Mouse (Mus musculus) midbrain, embryonic 10.5 days (tissue): ENCODE data around the gene Furin. TPM values are rescaled to one million over a fixed set of nuclear protein-coding genes. Genes with fewer than 3 reads are reported as not detected.

Experiments
- DNase-seq: peaks from one replicate; pipeline ENCODE4 v3.0.0-alpha.2; 2017; ENCODE audit warnings: low spot score
- H3K27ac ChIP-seq: fragments of 300-500 bp; sonication (generic); replicated peaks from 2 replicates; pipeline ENCODE4 v1.5.1; 2016; ENCODE audit warnings: mild to moderate bottlenecking
- H3K27me3 ChIP-seq: fragments of 300-500 bp; sonication (generic); 2 replicates; pipeline ENCODE4 v1.6.1; 2016; ENCODE audit warnings: low read depth, mild to moderate bottlenecking; ENCODE audit not compliant: poor library complexity, severe bottlenecking
- H3K36me3 ChIP-seq: fragments of 300-500 bp; sonication (generic); 2 replicates; pipeline ENCODE4 v1.6.1; 2016; ENCODE audit warnings: mild to moderate bottlenecking, moderate library complexity
- H3K4me1 ChIP-seq: fragments of 300-500 bp; sonication (generic); 2 replicates; pipeline ENCODE4 v1.6.1; 2016
- H3K4me3 ChIP-seq: fragments of 300-500 bp; sonication (generic); 2 replicates; pipeline ENCODE4 v1.5.1; 2016; ENCODE audit warnings: mild to moderate bottlenecking, moderate library complexity
- H3K9me3 ChIP-seq: fragments of 300-500 bp; sonication (generic); replicated peaks from 2 replicates; pipeline ENCODE4 v1.6.1; 2016; ENCODE audit warnings: mild to moderate bottlenecking
- WGBS: fragments of 180-500 bp; shearing (Covaris S2); methylation state at CpG from one replicate; pipeline ENCODE4 v1.1.7; 2016; 5-methylcytosine and 5-hydroxymethylcytosine counted together
- polyA plus RNA-seq: library from polyadenylated mRNA; unstranded; fragments of >200 nt; fragmentation: Nextera tagmentation; extraction: Ambion mirVana; gene quantifications from 2 replicates; pipeline ENCODE4 v1.2.1, GENCODE M21; 2016

Furin gene
- polyA plus RNA-seq, 1 experiment from 2014 or later: 3.0 TPM

- no peaks in the 10 kb centered on the region for H3K27me3 ChIP-seq
- 93% methylated on average over 6 of the region's 6 CpGs for WGBS
- H3K9me3 ChIP-seq: no peaks in the 10 kb centered on the region
- H3K4me3 ChIP-seq: no peak overlapping the region
- H3K36me3 ChIP-seq: no peaks in the 10 kb centered on the region
- peaks cover 7% of the 10 kb centered on the region for H3K4me1 ChIP-seq
- DNase-seq: no peak
- H3K27ac ChIP-seq: no peak overlapping the region
Measured at GRCm38 (mm10) chr7:80421576-80421975, 16.3 kb upstream of the Furin start.

DNA sequence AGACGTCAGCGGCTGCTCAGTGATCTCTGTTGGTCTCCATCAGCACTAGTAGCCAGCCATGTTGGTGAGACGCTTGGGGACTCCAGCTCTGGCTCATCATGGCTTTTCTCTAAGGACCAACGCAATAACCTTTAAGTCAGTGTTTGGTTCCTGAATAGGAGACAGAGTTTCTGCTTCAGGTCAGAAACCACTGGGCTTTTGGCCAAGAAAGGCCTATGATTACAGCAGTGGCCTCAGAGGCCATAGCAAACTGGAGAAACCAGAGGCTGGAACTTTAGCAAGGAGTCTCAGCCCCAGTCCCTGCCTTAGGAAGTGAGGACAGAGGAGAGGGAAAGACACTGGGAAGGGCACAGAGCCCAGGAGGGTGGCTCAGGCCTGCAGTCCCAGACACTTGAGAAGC, 15.3 kb upstream of the Furin start:
- H3K4me3 ChIP-seq: no peak overlapping the region
- H3K27me3 ChIP-seq: no peaks in the 10 kb centered on the region
- H3K4me1 ChIP-seq: peaks cover 7% of the 10 kb centered on the region
- H3K36me3 ChIP-seq: no peaks in the 10 kb centered on the region
- no peaks in the 10 kb centered on the region for H3K9me3 ChIP-seq
- WGBS: 87% methylated on average over 4 of the region's 4 CpGs
- H3K27ac ChIP-seq: no peak overlapping the region
- no peak for DNase-seq

GRCm38 (mm10) chr7:80419278-80419677, 14.0 kb upstream of the Furin start:
- DNase-seq: no peak
- 71% methylated on average over 3 of the region's 3 CpGs for WGBS
- Histone ChIP-seq H3K27me3 (no peaks in the 10 kb centered on the region), H3K9me3 (no peaks in the 10 kb centered on the region), H3K4me1 (peaks cover 7% of the 10 kb centered on the region), H3K36me3 (no peaks in the 10 kb centered on the region), H3K27ac (no peak overlapping the region), H3K4me3 (no peak overlapping the region)

GRCm38 (mm10) chr7:80418036-80418435, 12.8 kb upstream of the Furin start:
- Histone ChIP-seq H3K4me3 (no peak overlapping the region), H3K36me3 (no peaks in the 10 kb centered on the region), H3K27ac (no peak overlapping the region), H3K27me3 (no peaks in the 10 kb centered on the region), H3K9me3 (no peaks in the 10 kb centered on the region), H3K4me1 (peaks cover 4% of the 10 kb centered on the region)
- WGBS: 82% methylated on average over 3 of the region's 3 CpGs
- DNase-seq: no peak

GRCm38 (mm10) chr7:80417601-80418000, 12.4 kb upstream of the Furin start:
- Histone ChIP-seq H3K4me1 (no peaks in the 10 kb centered on the region), H3K4me3 (no peak overlapping the region), H3K27ac (no peak overlapping the region), H3K9me3 (no peaks in the 10 kb centered on the region), H3K36me3 (no peaks in the 10 kb centered on the region), H3K27me3 (no peaks in the 10 kb centered on the region)
- no peak for DNase-seq

DNA sequence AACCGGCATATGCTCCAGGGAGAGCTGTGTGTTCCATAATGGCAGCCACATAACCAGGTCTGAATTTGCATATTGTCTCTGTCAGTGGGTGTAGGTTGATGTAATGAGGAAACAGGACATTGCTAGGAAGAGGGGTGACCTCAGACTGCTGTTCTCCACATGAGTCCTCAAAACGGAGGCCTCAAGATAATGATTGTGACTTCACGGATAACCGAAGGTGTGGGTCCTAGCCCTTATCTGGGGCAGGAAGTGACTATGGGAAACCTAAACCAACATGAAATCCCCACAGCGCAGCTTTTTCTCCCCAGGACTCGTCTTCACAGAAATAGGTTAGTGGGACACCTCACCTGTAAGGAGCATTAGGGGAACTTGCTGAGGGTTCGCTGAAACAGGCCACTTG, 11.7 kb upstream of the Furin start:
- H3K4me1 ChIP-seq: no peaks in the 10 kb centered on the region
- no peak overlapping the region for H3K4me3 ChIP-seq
- no peaks in the 10 kb centered on the region for H3K27me3 ChIP-seq
- 90% methylated on average over 7 of the region's 7 CpGs for WGBS
- no peak overlapping the region for H3K27ac ChIP-seq
- no peaks in the 10 kb centered on the region for H3K9me3 ChIP-seq
- no peak for DNase-seq
- no peaks in the 10 kb centered on the region for H3K36me3 ChIP-seq

DNA sequence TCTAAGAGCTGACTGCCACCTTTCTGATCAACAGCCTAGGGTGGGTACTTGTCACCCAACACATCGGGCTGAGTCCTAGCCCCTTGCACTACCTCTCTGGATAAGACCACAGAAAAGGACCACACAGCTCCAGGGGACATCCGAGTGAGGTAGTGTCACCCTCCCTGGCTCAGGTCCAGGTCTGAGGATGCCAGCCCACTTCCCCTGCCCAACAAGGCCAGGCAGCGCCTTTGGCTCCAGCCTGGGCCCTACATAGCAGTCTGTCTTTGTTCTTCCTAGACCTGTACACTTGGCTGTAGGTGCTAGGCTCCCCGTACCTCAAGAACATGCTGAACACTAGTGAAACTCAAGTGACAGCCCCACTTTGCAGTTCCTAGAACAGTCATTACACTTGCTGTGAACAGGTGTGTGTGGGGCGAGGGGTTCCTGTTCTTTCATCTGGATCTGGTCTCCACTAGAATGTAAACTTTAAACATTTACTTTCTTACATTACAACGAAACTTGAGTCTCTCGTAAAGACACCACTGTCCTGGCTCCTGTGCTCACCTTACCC, 9.1 kb upstream of the Furin start:
- no peaks in the 10 kb centered on the region for H3K9me3 ChIP-seq
- no peaks in the 10 kb centered on the region for H3K4me1 ChIP-seq
- 88% methylated on average over 7 of the region's 7 CpGs for WGBS
- no peaks in the 10 kb centered on the region for H3K27me3 ChIP-seq
- no peaks in the 10 kb centered on the region for H3K36me3 ChIP-seq
- DNase-seq: no peak
- no peak overlapping the region for H3K27ac ChIP-seq
- no peak overlapping the region for H3K4me3 ChIP-seq

DNA sequence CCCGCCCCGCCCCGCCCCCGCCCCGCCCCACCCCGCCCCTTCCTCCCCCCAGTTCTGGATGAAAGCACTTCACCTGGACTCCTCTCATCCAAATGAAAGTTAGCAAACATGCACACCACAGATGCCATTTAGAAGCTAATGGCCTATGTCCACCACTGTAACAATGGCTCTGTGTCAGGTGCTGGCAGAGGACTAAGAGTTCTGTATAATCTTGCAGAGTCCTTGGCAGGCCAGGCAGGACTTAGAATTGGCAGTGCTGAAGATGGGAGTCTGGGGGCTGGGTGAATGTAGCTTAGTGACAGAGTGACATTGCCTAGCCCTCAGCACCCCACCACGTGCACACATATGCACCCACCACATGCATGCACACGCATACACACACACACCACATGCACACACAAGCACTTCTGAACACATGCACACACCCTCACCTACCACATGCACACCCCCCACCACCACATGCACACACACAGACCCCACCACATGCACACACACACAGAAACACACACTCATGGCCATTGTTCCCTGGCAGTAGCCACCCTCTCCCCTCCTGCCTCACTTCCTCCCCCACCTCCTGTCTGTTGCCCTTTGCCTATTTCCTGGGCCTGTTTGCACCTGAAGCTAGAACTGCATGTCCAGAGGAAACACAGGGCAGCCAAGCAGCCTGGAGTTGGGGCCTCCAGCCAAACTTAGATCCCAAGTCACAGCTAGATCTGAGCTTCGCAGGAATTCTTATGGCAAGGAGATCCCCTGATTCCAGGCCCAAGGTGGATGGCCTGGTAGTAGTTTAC, 8.5 kb upstream of the Furin start:
- Histone ChIP-seq H3K9me3 (no peaks in the 10 kb centered on the region), H3K27ac (no peak overlapping the region), H3K4me1 (no peaks in the 10 kb centered on the region), H3K36me3 (no peaks in the 10 kb centered on the region), H3K4me3 (no peak overlapping the region), H3K27me3 (no peaks in the 10 kb centered on the region)
- DNase-seq: no peak
- WGBS: 87% methylated on average over 9 of the region's 9 CpGs

- Histone ChIP-seq H3K9me3 (no peaks in the 10 kb centered on the region), H3K27me3 (no peaks in the 10 kb centered on the region), H3K36me3 (no peaks in the 10 kb centered on the region), H3K27ac (no peak overlapping the region), H3K4me1 (no peaks in the 10 kb centered on the region), H3K4me3 (no peak overlapping the region)
- 76% methylated on average over 5 of the region's 5 CpGs for WGBS
- no peak for DNase-seq
Measured at GRCm38 (mm10) chr7:80412781-80413180, 7.5 kb upstream of the Furin start.

GRCm38 (mm10) chr7:80412279-80412678, 7.0 kb upstream of the Furin start:
- no peaks in the 10 kb centered on the region for H3K27me3 ChIP-seq
- WGBS: 86% methylated on average over 10 of the region's 10 CpGs
- H3K4me3 ChIP-seq: no peak overlapping the region
- H3K36me3 ChIP-seq: no peaks in the 10 kb centered on the region
- H3K27ac ChIP-seq: no peak overlapping the region
- H3K9me3 ChIP-seq: no peaks in the 10 kb centered on the region
- DNase-seq: no peak
- H3K4me1 ChIP-seq: no peaks in the 10 kb centered on the region

DNA sequence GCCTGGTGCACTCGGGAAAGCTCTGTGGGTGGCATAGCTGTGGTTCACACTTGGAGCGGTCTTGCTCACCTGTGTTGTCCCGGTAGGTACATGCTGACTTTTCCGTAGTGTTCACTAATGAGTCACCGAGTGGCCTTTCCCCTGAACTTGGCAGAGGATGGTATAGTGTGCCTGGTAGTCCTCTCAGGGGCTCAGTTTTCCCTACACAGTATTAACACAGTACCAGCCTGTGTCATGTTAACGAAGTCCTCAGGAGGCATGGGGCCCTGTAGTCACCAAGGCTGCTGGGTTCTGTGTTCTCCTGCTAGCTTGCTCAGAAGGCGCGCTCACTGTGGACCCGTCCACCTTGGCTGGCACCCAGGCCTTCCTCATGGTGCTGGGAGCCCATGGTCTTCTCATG, 5.1 kb upstream of the Furin start:
- Histone ChIP-seq H3K27me3 (peaks cover 9% of the 10 kb centered on the region), H3K4me1 (no peaks in the 10 kb centered on the region), H3K36me3 (no peaks in the 10 kb centered on the region), H3K9me3 (no peaks in the 10 kb centered on the region), H3K27ac (no peak overlapping the region), H3K4me3 (no peak overlapping the region)
- 79% methylated on average over 9 of the region's 9 CpGs for WGBS
- DNase-seq: no peak

- WGBS: 73% methylated on average over 9 of the region's 9 CpGs
Measured at GRCm38 (mm10) chr7:80407712-80408111, 2.5 kb upstream of the Furin start.

GRCm38 (mm10) chr7:80406186-80406585, 950 bp upstream of the Furin start:
- Histone ChIP-seq H3K27me3 (peaks cover 35% of the 10 kb centered on the region), H3K36me3 (no peaks in the 10 kb centered on the region), H3K9me3 (no peaks in the 10 kb centered on the region), H3K27ac (no peak overlapping the region), H3K4me3 (no peak overlapping the region), H3K4me1 (peaks cover 14% of the 10 kb centered on the region)
- 93% methylated on average over 3 of the region's 3 CpGs for WGBS
- DNase-seq: no peak

More at GRCm38 (mm10) chr7:80407712-80408111, 2.5 kb upstream of the Furin start:
- Histone ChIP-seq H3K27me3 (peaks cover 33% of the 10 kb centered on the region), H3K4me3 (no peak overlapping the region), H3K9me3 (no peaks in the 10 kb centered on the region), H3K36me3 (no peaks in the 10 kb centered on the region), H3K4me1 (peaks cover 5% of the 10 kb centered on the region), H3K27ac (no peak overlapping the region)
- DNase-seq: no peak
